Mouse (Mus musculus) ovary, postnatal 14 days (tissue): ENCODE measurements around the gene Mrpl21.

ENCODE experiments used
- DNase-seq: peaks from one replicate; pipeline ENCODE4 v3.0.0; 2022; ENCODE audit warnings: low spot score

Mrpl21 gene

GRCm38 (mm10) chr19:3339187-3339586 lies 56.5 kb downstream of the Mrpl21 start:
- DNase-seq = no peak

DNA sequence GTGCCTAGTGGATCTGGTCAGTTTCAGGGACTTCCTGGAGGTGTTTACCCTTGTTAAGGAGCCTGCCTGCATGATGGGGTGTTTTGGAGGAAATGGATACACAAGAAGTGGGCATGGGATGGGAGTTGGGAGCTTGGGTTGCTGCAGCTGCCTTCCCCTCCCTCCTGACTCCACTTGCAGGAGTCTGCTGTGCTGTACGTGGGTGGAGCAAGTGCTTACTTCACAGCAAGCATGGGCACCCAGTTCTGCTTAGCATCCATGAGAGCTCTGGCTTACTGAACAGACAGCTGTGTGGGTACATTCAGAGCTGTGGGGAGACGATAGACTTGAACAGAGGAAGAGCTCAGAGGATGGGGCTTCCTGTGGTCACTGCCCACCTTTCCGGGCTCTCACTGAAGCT lies 58.3 kb downstream of the Mrpl21 start:
- DNase-seq = no peak
